Mouse (Mus musculus): Measurements from ENCODE around the gene Prr23a2.
A peak's percentile ranks its signal among the peaks of the same experiment; 100 is the strongest.

The Prr23a2 gene

GRCm38 (mm10) chr9:98856210-98856609 lies at the start of gene Prr23a2:
TSS of gene Prr23a2 (plus strand) at chr9:98856494.
- no peak for DNase-seq

DNA sequence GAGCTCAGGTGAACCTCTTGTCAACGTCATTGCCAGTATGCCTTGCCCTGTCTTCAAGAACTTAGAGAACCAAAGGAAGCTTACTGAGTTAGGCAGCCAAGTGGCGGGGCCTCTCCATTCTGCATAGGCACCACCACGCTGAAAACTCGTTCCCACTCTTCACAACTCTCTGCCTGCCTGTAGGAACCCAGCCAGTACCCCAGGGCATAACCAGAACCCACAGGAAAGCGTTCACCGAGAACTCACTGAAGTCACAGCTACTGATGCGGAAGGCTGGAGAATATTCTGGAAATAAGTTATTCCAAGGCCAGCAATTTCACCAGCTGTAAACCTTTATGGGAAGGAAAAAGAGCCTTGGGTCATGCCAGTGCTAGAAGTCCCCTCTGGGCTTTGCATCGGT lies 48.7 kb upstream of the Prr23a2 start:
- DNase-seq, result no peak

DNA sequence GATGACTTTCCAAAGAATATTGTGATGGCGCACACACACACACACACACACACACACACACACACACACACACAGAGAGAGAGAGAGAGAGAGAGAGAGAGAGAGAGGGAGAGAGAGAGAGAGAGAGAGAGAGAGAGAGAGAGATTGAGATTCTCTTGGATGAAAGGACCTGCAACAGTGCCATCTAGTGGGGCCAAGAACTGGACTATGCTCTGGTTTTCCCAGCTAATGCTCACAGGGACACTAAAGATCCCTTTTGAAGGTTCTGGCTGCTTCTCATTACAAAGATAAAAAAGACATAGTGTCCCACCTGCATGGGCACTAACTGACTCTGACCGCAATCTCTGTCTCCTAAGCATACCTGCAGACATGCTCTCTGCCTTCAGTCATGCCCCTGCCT lies 46.8 kb upstream of the Prr23a2 start:
- peak; percentile 63 for DNase-seq

- DNase-seq, result no peak
Observed at GRCm38 (mm10) chr9:98816066-98816465, 40.2 kb upstream of the Prr23a2 start.

DNA sequence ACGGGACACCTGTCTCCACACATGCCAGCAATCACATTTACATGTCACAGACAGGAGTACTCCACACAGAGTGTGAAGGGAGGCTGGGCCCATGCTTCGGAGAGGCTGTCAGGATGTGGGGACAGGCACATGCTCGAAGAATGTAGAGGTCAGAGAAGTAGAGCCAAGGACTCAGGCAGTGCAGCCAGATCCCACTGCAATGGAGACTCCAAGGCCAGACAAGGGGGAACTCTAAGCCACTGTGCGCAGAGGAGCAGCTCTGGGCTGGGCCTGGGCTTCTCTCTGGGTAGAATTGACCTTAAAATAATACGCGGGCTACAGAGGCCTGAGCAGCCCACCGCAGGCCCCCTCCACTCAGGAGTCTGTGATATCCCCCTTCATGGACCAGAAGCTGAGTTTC lies 38.7 kb upstream of the Prr23a2 start:
- no peak for DNase-seq

- no peak for DNase-seq
Observed at GRCm38 (mm10) chr9:98818971-98819370, 37.3 kb upstream of the Prr23a2 start.

- no peak for DNase-seq
Observed at GRCm38 (mm10) chr9:98819481-98819880, 36.8 kb upstream of the Prr23a2 start.

DNA sequence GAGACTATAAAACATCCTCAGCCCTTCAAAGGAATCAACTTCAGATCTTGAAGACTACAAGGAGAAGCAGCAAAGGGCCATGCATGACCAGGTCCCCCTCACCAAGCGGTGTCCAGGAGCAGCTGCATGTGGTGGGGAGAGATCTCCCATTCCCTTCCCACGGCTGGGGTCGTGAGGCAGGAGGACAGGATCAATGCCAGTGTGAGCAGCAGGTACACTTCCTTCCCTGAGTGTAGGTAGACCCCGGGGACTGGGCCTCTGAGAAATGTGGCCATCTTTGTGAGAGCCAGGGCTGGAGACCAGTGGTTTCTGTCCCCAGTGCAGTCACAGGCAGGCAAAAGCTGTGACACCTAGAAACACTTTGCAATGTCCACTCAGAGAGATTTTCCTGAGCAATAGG lies 35.8 kb upstream of the Prr23a2 start:
- DNase-seq, result no peak

DNA sequence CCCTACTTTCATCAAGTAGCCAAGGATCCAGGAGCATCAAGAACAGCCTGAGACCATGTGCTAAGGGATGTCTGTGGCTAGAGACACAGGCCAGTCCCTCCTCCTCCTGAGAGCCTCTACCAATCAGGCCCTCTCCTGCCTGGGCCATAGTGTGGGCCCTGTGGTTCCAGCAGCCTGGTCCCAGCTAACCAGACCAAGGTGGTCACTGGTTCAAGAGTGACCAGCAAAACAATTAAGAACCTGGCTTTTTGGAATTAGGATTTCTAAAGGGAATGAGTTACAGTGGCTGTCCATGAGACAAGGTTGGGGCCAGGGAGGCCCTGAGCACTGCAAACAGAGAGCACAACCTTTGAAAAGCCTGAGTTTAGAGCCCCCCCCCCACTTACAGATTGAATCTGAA lies 35.2 kb upstream of the Prr23a2 start:
- no peak for DNase-seq

DNA sequence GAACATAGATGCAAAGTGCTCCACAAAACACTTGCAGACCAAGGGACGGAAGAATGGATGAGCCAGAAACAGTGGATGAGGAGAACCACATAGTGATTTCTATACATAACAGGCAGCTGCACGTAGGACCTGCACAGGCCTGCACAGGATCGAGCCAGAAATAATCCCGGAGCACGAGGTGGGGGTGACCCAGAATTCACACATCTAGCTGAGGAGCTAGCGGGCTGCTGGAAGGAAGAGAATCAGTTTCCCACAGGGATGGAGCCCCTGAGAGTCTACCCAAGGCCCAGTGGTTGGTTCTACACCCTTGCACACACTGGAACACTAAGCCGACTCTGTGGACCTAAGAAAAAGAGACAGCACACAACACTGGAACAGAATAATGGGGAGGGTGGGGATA lies 32.5 kb upstream of the Prr23a2 start:
- DNase-seq, result no peak

DNA sequence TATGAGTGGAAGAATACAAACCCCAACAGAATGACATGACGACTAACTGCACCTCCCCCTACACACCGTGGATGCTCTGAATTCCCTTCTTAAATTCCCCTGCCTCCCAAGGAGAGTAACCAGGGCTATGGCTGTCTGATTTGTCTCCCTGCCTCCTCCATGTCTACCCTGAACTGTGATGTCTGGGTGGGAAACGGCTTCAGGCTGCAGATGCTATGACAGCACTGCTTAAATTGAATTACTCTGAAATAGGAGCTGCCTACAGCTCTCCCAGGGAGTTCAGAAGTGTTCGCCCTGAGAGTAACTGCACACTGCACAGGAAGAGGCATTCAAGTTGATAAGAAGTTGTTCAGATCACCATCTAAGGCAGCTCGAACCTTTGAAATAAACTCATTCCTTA lies 26.8 kb upstream of the Prr23a2 start:
- no peak for DNase-seq

- DNase-seq, result no peak
Observed at GRCm38 (mm10) chr9:98837537-98838074, 18.7 kb upstream of the Prr23a2 start.

DNA sequence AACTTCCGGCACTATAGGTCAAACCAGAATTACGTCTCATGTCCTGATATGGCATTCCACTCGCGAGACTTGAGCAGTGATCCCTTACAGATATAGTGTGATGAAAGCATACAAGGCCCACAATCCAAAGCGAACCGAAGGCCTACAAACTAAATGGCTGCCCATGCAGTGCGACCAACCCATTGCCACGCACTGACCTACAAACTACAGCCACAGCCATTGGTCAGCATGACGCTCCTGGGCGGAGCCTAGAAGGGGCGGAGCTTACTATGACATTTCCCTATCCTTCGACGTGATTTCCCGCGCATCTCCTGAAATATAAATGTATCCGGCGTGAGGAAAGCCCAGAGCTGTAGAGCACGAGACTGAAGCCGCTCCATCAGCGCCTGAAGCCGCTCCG lies 14.2 kb upstream of the Prr23a2 start, which contains the start of gene Prr23a1:
Gene Prr23a1 (plus strand): TSS at position 387 of the 400 bp plus-strand sequence.
- DNase-seq, result peak; percentile 10

GRCm38 (mm10) chr9:98863463-98863862 lies 7.2 kb downstream of the Prr23a2 start:
- DNase-seq, result peak; percentile 10

DNA sequence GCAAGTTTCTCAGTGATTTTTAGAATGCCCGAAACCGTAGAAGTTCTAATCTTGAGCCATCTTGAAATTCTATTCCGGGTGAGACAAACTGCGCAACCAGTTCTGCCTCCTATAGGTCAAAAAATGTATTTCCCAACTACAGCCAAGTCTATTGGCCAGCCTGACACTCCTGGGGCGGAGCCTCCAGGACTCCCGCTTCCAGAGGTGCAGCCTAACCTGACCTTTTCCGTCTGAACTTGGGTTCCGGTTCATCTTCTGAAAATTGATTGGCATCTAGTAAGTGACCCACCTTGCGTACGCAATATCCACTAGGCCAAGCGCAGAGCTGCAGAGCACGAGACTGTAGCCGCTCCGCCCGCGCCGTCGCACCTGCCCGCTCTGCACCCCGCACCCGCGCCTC lies 8.3 kb downstream of the Prr23a2 start, which contains the start of gene Prr23a3:
Gene Prr23a3 (plus strand): TSS at position 197 of the 400 bp plus-strand sequence.
- no peak for DNase-seq

- no peak for DNase-seq
Observed at GRCm38 (mm10) chr9:98901486-98901885, 45.2 kb downstream of the Prr23a2 start.

GRCm38 (mm10) chr9:98902819-98903218 lies 46.5 kb downstream of the Prr23a2 start, which contains the start of gene 7420426K07Rik:
TSS of gene 7420426K07Rik (plus strand) at chr9:98903119.
- no peak for DNase-seq

Measured in retina, postnatal 1 day (tissue).